Mouse (Mus musculus) right cerebral cortex, postnatal 36 days (tissue): ENCODE measurements around the gene Hoxd3.

ENCODE experiments used
- DNase-seq, 2 experiments: peaks; one replicate each; pipeline ENCODE4 v3.0.0; 2022; ENCODE audit warnings: low spot score in 2 of 2, mixed read lengths in 1 of 2

Gene Hoxd3

DNA sequence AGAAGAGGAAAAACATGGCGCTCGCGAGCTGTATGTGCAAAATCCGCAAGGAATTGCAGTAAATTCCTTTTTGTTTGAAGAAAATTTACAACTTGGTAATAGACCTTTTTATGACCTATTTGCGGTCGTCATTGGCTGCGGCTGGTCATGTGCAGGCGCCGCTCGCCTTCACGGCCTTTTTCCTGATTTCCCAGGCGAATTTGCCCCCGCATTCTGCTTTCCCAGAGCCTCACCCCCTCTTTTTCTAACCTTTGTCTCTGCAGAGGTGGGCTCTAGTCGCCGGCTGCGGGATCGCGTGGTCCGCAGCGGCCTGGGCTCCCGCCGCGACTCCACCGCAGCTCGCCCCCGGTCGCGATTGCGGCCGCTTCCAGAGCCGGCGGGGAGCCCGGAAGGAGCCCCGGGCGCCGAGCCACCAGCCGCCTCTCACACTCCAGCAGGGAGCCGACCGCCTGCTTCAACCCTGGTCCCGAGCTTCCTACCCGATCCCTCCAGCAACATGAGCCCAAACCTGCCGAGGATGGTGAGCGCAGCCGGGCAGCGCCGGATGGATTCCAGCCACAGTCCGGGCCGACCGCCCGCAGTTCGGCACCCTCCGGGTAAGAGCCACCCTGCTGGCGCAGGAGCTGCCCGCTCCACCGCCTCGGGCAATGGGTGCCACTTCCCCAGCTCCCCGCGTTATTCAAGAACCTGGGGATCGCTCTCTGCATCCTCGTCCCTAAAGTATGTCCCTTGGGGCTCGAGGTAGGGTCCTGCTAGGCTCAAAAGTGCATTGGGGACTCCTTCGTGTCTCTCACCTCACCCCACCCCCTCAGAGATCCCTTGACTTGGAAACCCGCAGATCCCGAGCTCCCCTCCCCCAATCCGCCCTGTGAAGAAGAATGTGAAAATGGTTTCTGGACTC lies at the start of gene Hoxd3, which contains the start of gene Hoxd4:
TSS of gene Hoxd3 (plus strand) at position 207 of the 901 bp plus-strand sequence.
TSS of gene Hoxd4 (plus strand) at position 209 of the 901 bp plus-strand sequence.
- no peak for DNase-seq

DNA sequence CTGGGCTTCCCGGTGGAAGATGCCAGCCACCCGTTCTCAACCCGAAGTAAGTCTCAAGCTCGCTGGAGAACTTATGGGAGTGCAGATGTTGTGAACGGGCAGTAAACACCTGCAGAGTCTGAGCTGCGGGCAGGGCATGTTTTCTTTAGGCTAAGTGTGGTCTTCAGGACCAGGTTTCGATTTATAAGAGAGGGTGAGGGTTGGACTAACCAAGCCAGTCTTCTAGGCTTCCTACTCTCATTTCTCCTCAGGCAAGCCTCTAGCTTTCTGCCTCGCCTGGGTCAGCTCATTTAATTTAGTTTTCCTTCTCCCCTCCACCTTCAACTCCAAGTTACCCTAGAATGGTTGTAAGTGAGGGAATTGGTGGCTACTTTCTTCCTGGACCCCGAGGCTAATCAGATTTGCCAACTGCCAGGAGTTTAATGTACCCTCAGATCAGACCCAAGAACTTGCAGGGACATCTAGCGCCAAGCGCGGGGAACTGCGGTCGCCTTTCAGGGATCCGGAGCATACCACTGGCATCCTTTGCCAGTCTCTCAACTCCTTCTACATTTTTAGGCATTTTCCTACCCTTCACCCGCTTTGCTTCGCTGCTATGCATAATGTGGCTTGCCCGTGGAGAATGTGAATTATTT lies 48.3 kb upstream of the Hoxd3 start:
- DNase-seq: peak; percentile 53 to 55

DNA sequence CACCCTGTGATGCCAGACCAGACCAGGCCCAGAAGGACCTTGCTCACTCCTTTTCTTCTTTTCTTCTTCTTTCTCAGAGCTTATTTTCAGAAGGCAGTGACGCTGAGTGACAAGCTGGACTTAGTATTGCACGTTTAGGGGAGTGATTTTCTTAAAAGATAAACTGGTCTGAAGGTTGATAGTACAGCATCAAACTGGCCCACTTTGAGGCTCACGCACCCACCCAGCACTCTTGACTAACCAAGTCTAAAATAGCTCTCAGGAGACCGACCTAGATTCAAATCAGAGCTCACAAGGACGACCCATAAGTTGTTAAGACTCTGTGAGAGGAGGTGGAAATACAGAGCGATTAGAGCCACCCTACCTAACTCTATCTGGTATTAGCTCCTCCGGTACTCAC lies 45.3 kb upstream of the Hoxd3 start:
- no peak for DNase-seq

DNA sequence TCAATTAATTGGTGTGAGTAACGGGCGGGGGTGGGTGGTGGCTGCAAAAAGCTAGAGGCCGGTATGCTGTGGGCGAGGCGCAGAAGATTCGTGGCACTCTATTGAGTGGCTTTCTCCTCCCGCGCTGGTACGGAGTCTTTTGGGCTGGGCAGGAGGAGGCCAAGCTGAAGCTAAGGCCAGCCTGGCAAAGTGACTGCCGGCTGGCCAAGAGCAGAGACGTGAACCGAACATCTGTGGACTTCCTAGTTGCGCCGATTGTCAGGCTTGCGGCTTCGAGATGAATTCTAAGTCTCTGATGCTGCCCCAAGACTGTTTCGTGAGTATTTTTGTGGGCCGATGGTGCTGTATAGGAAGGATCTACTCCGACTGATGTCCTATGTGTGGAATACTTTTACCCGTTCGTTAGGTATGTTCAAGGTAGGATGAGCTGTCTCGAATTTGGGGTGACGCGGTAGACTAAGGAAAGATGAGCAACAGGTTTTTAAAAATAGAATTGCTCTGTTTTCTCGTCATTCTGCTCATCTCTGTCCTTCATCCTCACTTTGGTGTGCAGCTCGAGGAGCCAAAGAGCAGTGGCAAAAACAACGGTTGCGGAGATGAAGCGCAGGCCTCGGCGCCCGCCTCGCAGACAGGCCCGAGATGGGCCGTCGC lies 44.4 kb upstream of the Hoxd3 start:
- DNase-seq: no peak

DNA sequence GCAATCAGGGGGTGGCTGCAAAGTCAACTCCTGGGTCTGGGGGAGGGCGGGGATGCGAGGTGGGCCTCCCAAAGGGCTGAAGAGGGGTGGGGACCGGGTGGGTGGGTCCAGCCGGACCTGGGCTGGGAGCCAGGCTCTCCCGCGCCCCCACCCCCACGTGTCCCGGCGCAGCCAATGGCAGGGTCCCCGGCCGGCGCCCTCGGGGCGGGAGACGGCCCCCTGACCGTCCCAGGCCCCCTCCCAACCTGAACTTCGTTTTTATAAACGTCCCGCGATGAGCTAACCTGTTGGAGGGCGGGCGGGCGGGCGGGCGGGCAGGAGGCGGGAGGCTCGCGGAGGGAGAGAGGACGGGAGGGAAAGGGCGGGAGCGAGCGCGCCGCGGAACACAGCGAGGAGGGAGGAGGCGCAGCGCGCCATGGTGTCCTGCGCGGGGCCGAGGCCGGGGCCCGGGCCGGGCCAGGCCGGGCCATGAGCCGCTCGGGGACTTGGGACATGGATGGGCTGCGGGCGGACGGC lies 43.8 kb upstream of the Hoxd3 start, which contains the start of gene Hoxd13:
TSS of gene Hoxd13 (plus strand) at position 469 of the 516 bp plus-strand sequence.
- DNase-seq: no peak

- DNase-seq: no peak
Observed at GRCm38 (mm10) chr2:74668370-74669229, 43.1 kb upstream of the Hoxd3 start.

DNA sequence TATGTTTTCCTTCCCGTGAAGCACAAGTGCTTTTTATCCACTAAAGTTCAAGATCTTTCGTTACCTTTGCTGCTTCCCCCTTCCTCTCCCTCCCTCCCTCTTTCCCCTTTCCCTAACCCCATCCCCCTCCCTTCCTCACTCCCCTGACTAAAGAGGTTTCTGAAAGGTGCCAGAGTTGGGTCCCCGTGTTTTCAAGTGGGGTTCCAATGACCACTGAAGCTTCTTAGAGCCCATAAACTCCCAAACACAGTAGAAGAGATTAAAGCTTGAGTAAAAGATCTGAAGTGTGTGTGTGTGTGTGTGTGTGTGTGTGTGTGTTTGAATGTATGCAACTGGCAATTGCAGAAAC lies 42.5 kb upstream of the Hoxd3 start:
- DNase-seq: no peak

GRCm38 (mm10) chr2:74669650-74670235 lies 42.0 kb upstream of the Hoxd3 start:
- no peak for DNase-seq

GRCm38 (mm10) chr2:74670632-74671188 lies 41.0 kb upstream of the Hoxd3 start:
- DNase-seq: no peak

GRCm38 (mm10) chr2:74671847-74672246 lies 39.9 kb upstream of the Hoxd3 start:
- DNase-seq: no peak

DNA sequence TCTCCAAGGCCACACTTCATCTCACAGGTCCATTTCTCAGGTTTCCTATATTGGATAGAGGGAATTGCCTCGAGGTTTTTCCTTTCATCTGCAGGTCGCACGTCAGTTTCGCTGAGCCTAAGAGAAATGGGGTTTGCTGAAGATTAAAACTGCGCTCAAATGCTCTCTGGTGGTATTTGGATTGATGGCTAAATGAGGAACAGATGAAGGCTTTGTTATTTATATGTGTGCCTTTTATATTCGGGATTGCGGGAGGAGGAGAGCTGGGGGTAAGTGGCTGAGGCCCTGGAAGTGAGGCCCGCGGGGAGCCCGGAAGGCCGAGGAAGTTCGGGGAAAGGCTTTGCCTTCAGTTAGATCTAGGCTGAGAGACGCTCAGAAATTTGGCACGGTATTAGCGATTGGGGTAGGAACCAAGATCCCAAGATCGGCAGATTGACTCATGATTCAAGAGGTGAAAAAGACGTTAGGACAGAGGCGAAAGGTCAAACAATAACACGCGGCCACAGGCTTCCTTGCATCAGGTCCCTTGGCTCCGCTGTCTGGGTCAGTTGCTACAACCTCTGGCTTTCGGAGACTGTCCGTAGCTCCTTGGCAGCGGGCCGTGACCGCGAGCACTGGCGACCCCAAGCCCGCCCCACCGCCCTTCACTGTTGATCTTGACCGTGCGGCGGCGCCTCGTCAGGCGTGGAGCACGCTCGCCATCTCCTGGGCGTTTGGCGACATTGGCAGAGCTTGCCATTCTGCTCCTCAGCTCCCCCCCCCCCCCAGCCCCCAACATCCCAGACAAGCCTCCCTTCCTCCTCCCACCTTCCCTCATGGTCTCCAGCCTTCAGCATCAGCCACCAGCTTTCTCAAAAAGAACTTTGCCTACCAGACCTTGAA lies 39.0 kb upstream of the Hoxd3 start:
- DNase-seq: no peak

GRCm38 (mm10) chr2:74673835-74674425 lies 37.8 kb upstream of the Hoxd3 start:
- DNase-seq: no peak

DNA sequence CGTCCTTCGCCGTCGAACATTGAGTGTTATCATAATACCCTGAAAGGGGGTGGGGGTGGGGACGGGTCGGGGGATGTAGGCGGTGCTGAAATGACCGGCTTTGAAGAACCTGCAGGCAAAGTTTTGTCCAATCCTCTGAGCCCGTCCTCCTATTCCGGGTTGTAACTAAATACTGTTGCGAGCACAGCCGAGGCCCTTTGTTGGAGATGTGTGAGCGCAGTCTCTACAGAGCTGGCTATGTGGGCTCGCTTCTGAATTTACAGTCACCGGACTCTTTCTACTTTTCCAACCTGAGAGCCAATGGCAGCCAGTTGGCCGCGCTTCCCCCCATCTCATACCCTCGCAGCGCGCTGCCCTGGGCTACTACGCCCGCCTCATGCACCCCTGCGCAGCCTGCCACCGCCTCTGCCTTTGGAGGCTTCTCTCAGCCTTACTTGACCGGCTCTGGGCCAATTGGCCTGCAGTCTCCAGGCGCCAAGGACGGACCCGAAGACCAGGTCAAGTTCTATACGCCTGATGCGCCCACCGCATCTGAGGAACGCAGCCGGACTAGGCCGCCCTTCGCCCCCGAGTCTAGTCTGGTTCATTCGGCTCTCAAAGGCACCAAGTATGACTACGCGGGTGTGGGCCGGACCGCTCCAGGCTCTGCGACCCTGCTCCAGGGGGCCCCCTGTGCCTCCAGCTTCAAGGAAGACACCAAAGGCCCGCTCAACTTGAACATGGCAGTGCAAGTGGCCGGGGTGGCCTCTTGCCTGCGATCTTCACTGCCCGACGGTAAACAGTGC lies 36.7 kb upstream of the Hoxd3 start, which contains the start of gene Hoxd12:
TSS of gene Hoxd12 (plus strand) at position 133 of the 785 bp plus-strand sequence.
- DNase-seq: no peak

GRCm38 (mm10) chr2:74675666-74676282 lies 36.0 kb upstream of the Hoxd3 start:
- no peak for DNase-seq

DNA sequence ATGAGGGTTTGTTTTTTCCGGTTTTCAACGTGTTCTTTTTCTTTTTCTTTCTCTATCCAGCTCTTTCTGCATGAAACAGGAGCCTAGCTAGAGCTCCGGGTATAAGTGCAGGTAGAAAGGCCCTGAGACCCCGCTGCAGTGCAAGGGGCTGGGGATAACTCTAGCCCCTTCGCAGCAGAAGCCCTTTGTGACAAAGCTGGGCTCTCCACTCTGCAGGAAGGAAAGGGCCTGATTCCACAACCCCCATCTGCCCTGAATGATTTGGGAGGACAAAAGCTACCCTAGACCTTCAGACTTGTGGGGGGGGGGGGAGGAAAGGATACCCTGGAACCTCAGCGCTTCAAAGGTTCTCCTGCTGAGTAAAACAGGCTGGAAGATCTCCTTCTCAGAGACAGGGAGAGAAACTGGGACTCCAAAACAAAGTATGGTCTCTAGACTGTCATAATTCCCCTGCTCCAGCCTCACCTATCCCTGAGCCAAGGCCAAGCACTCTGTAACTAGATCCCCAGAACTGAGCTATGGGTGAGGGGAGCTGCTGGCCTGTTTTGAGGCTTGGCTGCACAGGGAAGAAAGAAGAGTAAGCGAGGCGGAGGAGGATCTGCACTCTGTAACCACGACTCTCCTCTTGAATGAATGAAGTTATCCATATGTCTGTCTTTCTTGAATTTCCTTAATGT lies 35.2 kb upstream of the Hoxd3 start:
- no peak for DNase-seq

DNA sequence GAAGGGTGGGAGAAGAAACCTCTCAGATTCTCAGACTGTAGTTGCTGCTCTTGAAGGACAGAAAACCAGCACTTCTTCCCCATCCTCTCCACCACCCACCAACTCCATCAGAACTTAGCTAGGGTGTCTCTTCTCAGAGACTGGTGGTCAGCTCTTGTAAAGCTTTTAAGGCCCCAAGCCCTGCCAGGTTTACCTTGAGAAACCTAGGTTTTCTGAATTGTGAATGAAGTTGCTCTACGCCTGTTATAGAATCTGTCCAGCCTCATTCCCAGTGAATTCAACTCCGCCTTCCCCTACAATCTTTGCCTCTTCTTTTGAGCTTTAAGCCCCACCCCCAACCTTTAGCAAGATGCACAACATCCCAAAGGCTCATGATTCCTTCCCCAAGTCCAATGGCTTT lies 34.6 kb upstream of the Hoxd3 start:
- no peak for DNase-seq

- DNase-seq: no peak
Observed at GRCm38 (mm10) chr2:74678891-74679595, 32.7 kb upstream of the Hoxd3 start, which contains the start of gene Hoxd11. TSS of gene Hoxd11 (plus strand) at chr2:74679557.
